Mouse (Mus musculus) skeletal muscle tissue, postnatal 0 days (tissue): ENCODE data around the gene Cntrob. TPM values are rescaled to one million over a fixed set of nuclear protein-coding genes. Genes with fewer than 3 reads are reported as not detected.

Source experiments
- polyA plus RNA-seq: library from polyadenylated mRNA; unstranded; fragments of >200 nt; fragmentation: Nextera tagmentation; extraction: Ambion mirVana; gene quantifications from 2 replicates; pipeline ENCODE4 v1.2.1, GENCODE M21; 2015

The Cntrob gene
- 5.5 and 7.0 TPM in 2 replicates for polyA plus RNA-seq

GRCm38 (mm10) chr11:69323667-69324111 lies at the start of gene Cntrob, which contains the start of gene Trappc1:
Cntrob (minus strand) TSS chr11:69323775.
Trappc1 (plus strand) TSS chr11:69323980.

GRCm38 (mm10) chr11:69369215-69369989 lies 45.8 kb upstream of the Cntrob start, which contains the start of gene Chd3:
Chd3 (minus strand) TSS chr11:69369406.

GRCm38 (mm10) chr11:69340161-69341131 lies 16.9 kb upstream of the Cntrob start, which contains the start of gene Rnf227:
Rnf227 (plus strand) TSS chr11:69340461.

GRCm38 (mm10) chr11:69325628-69326407 lies 2.2 kb upstream of the Cntrob start, which contains the start of gene Kcnab3:
Kcnab3 (plus strand) TSS chr11:69326258.

Other genes starting within 250 kb of the Cntrob start
- 67.9 and 70.2 TPM in 2 replicates for gene Vamp2, start 235.3 kb downstream of the Cntrob start, polyA plus RNA-seq
- gene Per1, start 228.6 kb downstream of the Cntrob start, polyA plus RNA-seq = 11.1 and 16.8 TPM in 2 replicates
- gene Hes7, start 203.4 kb downstream of the Cntrob start, polyA plus RNA-seq = 0.26 TPM in 1 of 2 replicates, not detected in the other
- 0.12 and 0.56 TPM in 2 replicates for gene 9130213A22Rik, start 201.2 kb downstream of the Cntrob start, polyA plus RNA-seq
- gene Aloxe3, start 197.9 kb downstream of the Cntrob start, polyA plus RNA-seq = 1.1 TPM in 1 of 2 replicates, not detected in the other
- 2.2 TPM in 1 of 2 replicates, not detected in the other for gene Alox12b, start 166.8 kb downstream of the Cntrob start, polyA plus RNA-seq
- gene Alox8, start 125.9 kb downstream of the Cntrob start, polyA plus RNA-seq = 0.09 and 0.13 TPM in 2 replicates
- 0.05 and 0.10 TPM in 2 replicates for gene Gucy2e, start 86.7 kb downstream of the Cntrob start, polyA plus RNA-seq
- gene Trappc1, start 205 bp upstream of the Cntrob start, polyA plus RNA-seq = 88.7 and 98.0 TPM in 2 replicates
- gene Kcnab3, start 2.5 kb upstream of the Cntrob start, polyA plus RNA-seq = 0.18 and 0.35 TPM in 2 replicates
- gene Rnf227, start 16.7 kb upstream of the Cntrob start, polyA plus RNA-seq = 2.1 and 6.3 TPM in 2 replicates
- 11.1 and 13.0 TPM in 2 replicates for gene Chd3, start 45.6 kb upstream of the Cntrob start, polyA plus RNA-seq
- 111 and 120 TPM in 2 replicates for gene Naa38, start 71.7 kb upstream of the Cntrob start, polyA plus RNA-seq
- 12.4 and 14.5 TPM in 2 replicates for gene Cyb5d1, start 71.9 kb upstream of the Cntrob start, polyA plus RNA-seq
- gene Tmem88, start 74.5 kb upstream of the Cntrob start, polyA plus RNA-seq = 29.1 and 32.8 TPM in 2 replicates
- 19.0 and 19.9 TPM in 2 replicates for gene Kdm6b, start 89.9 kb upstream of the Cntrob start, polyA plus RNA-seq
- gene Dnah2, start 225.3 kb upstream of the Cntrob start, polyA plus RNA-seq = 0.36 and 0.65 TPM in 2 replicates
- 0.50 and 0.89 TPM in 2 replicates for gene Efnb3, start 236.4 kb upstream of the Cntrob start, polyA plus RNA-seq